Mouse (Mus musculus) CD4-positive naive resting alpha-beta T cell, adult 57 days (primary cell): Measurements from ENCODE around the gene Phyhipl. TPM values are rescaled to one million over a fixed set of nuclear protein-coding genes. Genes with fewer than 3 reads are reported as not detected.

Experiments used
- total RNA-seq: library from RNA; stranded (reverse); gene quantifications from one replicate; pipeline ENCODE4 v1.2.4, GENCODE M21; 2023

Gene Phyhipl
- not detected for total RNA-seq

GRCm38 (mm10) chr10:70655828-70656227 lies at the start of gene Phyhipl:
TSS of gene Phyhipl (minus strand) at chr10:70655965.

Other genes starting within 250 kb of the Phyhipl start
- gene Fam13c, start 215.5 kb downstream of the Phyhipl start, total RNA-seq: not detected